Mouse (Mus musculus) hindlimb bud, embryonic 11.5 days (tissue): ENCODE data around the gene Gm14147.
"Not testable (repeated sequence)": the region's sequence is repeated elsewhere in the genome, so short reads cannot be mapped to it uniquely, and the experiment has no call there.

Experiments
- DNase-seq: peaks from one replicate; pipeline ENCODE4 v3.0.0-alpha.2; 2012; ENCODE audit warnings: low read depth, low spot score; ENCODE audit errors: extremely low spot score

Gm14147 gene

DNA sequence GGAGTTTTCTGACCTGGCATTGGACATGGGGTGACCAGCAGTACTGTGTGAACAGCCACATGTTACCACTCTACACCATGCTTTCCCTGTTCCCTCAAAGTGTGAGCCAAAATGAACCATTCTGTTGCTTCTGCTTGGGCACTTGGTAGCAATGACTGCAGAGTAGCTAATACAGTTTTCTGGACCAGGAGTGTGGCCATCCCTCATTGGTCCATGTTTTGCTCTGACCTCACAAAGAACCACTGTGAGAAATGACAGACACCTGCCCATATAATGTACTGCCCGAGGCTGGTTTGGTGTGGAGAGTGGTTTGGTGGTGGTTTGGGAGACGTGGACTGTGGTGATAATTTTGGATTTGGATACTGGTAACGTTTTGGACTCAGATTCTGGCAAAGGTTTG, at the start of gene Gm14147:
Gm14147 (plus strand) TSS at position 301 of the 400 bp plus-strand sequence.
- not testable (repeated sequence) for DNase-seq

GRCm38 (mm10) chr2:151056637-151057036, 41.4 kb upstream of the Gm14147 start:
- no peak for DNase-seq

GRCm38 (mm10) chr2:151092250-151092649, 5.8 kb upstream of the Gm14147 start, which contains the start of gene Gm14151:
Gene Gm14151 (minus strand): TSS chr2:151092350.
- not testable (repeated sequence) for DNase-seq
